Mouse (Mus musculus): Measurements from ENCODE around the gene Gm10160. TPM values are rescaled to one million over a fixed set of nuclear protein-coding genes. Genes with fewer than 3 reads are reported as not detected.

Gene Gm10160
- polyA plus RNA-seq, 1 experiment = not detected

DNA sequence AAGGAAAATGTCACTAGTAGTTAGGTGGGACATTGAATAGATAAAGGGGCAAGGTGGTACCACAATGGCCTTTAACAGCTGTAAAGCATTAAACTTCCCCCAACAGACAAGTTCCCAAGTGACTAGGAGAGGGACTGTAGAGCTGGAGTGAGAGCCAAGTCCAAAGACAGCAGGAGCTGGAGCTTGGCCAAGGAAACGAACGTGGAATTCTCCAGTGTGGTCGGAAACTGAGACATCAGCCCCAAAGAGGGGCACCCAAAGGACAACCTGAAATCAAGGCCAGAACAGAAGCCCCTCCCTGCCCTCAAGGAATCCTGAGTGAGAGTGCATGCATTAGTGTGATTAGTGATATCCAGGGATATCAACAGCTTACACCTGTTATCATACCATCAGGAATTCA lies 30.2 kb downstream of the Gm10160 start:
- no peaks in the 10 kb centered on the region for H3K4me1 ChIP-seq (ENCODE audit: control insufficient read depth, insufficient read depth, low read length)
- H3K27me3 ChIP-seq (ENCODE audit: control insufficient read depth, insufficient read depth, low read length) = no peaks in the 10 kb centered on the region
- H3K27ac ChIP-seq (ENCODE audit: insufficient read depth, low read length) = no peak overlapping the region
- no peak for DNase-seq
- H3K4me3 ChIP-seq (replicated peaks; ENCODE audit: insufficient read depth, low read depth, low read length) = no peak overlapping the region
- TF ChIP-seq POLR2A (IDR thresholded peaks at IDR 0.05; ENCODE audit: borderline replicate concordance, insufficient read depth, low read length) (no peak), CTCF (IDR thresholded peaks at IDR 0.05; ENCODE audit: borderline replicate concordance, insufficient read depth, low read depth, low read length) (no peak)
- WGBS = 11% methylated on average over 3 of the region's 3 CpGs

DNA sequence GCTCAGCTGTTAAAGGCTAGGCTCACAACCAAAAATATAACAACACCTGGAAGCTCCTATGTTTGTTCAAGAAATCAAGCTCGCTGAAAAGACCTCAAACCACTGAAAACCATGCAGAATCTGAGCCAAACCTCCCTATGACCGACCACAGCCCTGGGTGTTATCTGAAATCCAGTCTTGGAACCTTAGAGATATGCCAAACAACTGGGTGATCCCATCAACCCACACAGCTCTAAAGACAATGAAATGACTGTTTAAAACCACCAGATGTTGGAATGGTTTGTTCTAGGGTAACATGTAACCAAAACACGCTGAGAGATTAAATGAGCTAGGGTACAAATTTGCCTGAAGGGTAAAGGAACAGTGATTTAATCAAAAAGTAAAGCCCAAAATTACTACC lies 30.7 kb downstream of the Gm10160 start:
- no peaks in the 10 kb centered on the region for H3K4me1 ChIP-seq (ENCODE audit: control insufficient read depth, insufficient read depth, low read length)
- DNase-seq = no peak
- no peak overlapping the region for H3K4me3 ChIP-seq (replicated peaks; ENCODE audit: insufficient read depth, low read depth, low read length)
- TF ChIP-seq CTCF (IDR thresholded peaks at IDR 0.05; ENCODE audit: borderline replicate concordance, insufficient read depth, low read depth, low read length) (no peak), POLR2A (IDR thresholded peaks at IDR 0.05; ENCODE audit: borderline replicate concordance, insufficient read depth, low read length) (no peak)
- no peaks in the 10 kb centered on the region for H3K27me3 ChIP-seq (ENCODE audit: control insufficient read depth, insufficient read depth, low read length)
- no peak overlapping the region for H3K27ac ChIP-seq (ENCODE audit: insufficient read depth, low read length)
- 85% methylated on average over 3 of the region's 3 CpGs for WGBS

DNA sequence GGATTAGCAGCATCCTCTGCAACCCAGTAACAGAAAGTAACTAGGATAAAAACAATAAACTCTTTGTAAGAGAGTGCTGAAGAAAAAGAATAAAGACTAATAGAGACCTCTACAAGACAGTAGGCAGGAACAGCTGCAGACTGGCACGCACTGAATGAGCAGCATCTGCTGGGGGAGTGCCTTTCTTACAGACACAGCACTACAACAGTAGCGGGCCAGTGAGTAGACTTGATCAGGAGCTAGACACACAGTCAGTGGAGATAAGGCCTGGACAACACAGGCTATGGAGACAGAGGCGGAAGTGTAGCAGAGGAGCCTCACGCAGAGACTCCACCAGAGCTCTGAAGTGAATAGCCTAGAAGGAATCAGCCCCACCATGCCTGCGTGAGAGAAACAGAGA lies 49.5 kb downstream of the Gm10160 start:
- H3K27me3 ChIP-seq (ENCODE audit: control insufficient read depth, insufficient read depth, low read length) = no peaks in the 10 kb centered on the region
- no peak overlapping the region for H3K27ac ChIP-seq (ENCODE audit: insufficient read depth, low read length)
- H3K4me1 ChIP-seq (ENCODE audit: control insufficient read depth, insufficient read depth, low read length) = no peaks in the 10 kb centered on the region
- TF ChIP-seq POLR2A (IDR thresholded peaks at IDR 0.05; ENCODE audit: borderline replicate concordance, insufficient read depth, low read length) (no peak), CTCF (IDR thresholded peaks at IDR 0.05; ENCODE audit: borderline replicate concordance, insufficient read depth, low read depth, low read length) (no peak)
- no peak overlapping the region for H3K4me3 ChIP-seq (replicated peaks; ENCODE audit: insufficient read depth, low read depth, low read length)
- 85% methylated on average over 5 of the region's 5 CpGs for WGBS
- DNase-seq = no peak

Other genes starting within 250 kb of the Gm10160 start
- 10.0 and 10.2 TPM in 2 replicates for gene Homer2, start 148.3 kb downstream of the Gm10160 start, polyA plus RNA-seq (2012; rRNA removed)
- gene Ramac, start 92.9 kb downstream of the Gm10160 start, polyA plus RNA-seq (2012; rRNA removed) = 71.0 and 77.7 TPM in 2 replicates
- gene 3110040N11Rik, start 66.3 kb downstream of the Gm10160 start, polyA plus RNA-seq (2012; rRNA removed) = 26.5 and 27.0 TPM in 2 replicates
- gene Btbd1, start 26.4 kb downstream of the Gm10160 start, polyA plus RNA-seq (2012; rRNA removed) = 67.5 and 72.5 TPM in 2 replicates
- gene Tm6sf1, start 3.2 kb upstream of the Gm10160 start, polyA plus RNA-seq (2012; rRNA removed) = 39.2 and 40.9 TPM in 2 replicates
- gene Hdgfl3, start 78.7 kb upstream of the Gm10160 start, polyA plus RNA-seq (2012; rRNA removed) = 22.4 and 23.7 TPM in 2 replicates
- gene Bnc1, start 136.5 kb upstream of the Gm10160 start, polyA plus RNA-seq (2012; rRNA removed) = not detected in 2 replicates

Measured in cerebellum, adult 2 months (tissue).